Mouse (Mus musculus) activated CD4-positive, CD25-positive, alpha-beta regulatory T cell, adult 4 months (primary cell): ENCODE results near the gene Nxph3. TPM values are rescaled to one million over a fixed set of nuclear protein-coding genes. Genes with fewer than 3 reads are reported as not detected.
"Not testable (repeated sequence)": the region's sequence is repeated elsewhere in the genome, so short reads cannot be mapped to it uniquely, and the experiment has no call there.

Experiments
- ATAC-seq: one replicate; pipeline ENCODE4 v1.8.0; 2017
- polyA plus RNA-seq, 2 experiments: library from polyadenylated mRNA; unstranded; fragments of 100-300 nt; shearing (Covaris generic); gene quantifications; one replicate each; pipeline ENCODE4 v1.2.1; 2017

Gene Nxph3
- polyA plus RNA-seq, 2 experiments from 2014 or later: not detected

DNA sequence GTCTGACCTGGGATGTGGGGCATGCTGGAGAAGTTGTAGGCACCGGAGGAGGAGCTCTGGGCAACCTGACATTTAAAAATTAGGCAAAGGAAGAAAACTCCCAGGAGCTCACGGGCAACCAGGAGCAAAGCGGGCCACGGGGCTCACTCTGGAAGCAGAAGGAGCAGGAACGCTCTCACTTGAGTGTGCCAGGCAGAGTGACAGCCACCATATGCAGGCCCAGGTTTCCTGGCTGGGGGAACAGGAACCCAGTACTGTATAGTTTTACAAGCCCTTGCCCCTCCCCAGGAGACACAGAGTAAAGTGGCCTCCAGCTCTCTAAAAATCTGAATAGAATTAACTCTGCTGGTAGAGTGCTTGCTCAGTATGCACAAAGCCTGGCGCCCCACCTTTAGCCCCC is 2.8 kb upstream of the Nxph3 start:
- no peak for ATAC-seq

DNA sequence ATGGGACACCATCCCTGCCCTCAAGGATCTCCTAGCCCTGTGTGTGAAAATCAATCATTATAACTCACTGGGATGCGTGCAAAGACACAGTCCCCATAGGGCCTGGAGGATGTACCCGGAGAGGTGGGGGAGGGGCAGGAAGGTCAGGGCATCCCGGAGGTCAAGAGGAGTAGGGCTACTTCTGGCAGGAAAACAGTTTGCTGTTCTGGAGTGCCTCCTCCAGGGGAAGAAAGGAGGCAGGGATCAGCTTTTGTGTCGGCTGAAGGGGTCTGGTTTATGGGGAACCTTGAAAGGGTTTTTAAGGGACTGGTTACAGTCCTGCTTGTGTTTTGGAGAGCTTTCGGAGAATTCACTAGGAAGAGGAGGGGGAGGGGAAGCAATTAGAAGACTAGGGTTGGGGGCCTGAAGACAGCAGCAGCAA is 2.1 kb upstream of the Nxph3 start:
- ATAC-seq: no peak

DNA sequence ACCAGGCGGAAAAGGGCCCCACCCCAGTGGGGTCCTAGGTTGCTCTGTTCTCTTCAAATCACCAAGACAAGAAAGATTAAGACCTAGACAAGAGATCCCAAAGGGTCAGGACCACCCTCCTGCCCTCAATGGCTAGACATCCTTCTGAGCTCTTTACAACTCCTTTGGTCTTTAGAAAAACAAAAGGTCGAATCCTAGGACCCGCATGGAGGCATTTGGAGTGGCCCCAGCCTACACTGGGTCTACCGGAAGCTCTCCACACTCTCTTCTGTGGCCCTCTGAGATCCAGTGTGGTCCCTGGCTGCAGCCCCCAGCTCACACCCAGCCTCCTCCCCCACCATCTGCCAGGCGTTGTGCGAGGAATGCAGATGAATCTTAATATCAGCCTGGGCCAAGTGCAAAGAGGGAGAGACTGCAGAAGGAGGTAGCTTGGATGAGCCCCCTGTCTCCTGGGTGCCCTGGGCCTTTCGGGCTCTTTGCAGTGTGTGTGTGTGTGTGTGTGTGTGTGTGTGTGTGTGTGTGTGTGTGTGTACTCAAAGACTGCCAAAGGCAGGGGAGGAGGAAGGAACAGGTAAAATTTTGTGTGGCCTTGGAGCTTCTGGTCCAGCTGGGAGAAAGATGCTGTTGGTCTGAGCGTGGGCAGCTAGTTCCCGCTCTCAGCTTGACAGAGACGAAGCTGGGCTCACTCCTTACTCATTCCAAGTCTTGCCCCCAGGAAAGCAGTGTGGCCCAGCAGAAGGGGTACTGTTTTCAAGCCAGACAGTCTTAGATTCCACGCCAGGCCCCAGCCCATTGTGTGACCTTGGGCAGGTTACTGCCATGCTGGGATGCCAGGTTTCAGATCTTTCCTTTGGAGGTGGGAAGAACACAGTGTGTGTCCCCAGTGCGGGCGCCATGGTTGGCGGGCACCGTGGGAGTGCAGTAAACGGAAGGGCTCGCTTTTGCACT is 1.3 kb upstream of the Nxph3 start:
- no peak for ATAC-seq

DNA sequence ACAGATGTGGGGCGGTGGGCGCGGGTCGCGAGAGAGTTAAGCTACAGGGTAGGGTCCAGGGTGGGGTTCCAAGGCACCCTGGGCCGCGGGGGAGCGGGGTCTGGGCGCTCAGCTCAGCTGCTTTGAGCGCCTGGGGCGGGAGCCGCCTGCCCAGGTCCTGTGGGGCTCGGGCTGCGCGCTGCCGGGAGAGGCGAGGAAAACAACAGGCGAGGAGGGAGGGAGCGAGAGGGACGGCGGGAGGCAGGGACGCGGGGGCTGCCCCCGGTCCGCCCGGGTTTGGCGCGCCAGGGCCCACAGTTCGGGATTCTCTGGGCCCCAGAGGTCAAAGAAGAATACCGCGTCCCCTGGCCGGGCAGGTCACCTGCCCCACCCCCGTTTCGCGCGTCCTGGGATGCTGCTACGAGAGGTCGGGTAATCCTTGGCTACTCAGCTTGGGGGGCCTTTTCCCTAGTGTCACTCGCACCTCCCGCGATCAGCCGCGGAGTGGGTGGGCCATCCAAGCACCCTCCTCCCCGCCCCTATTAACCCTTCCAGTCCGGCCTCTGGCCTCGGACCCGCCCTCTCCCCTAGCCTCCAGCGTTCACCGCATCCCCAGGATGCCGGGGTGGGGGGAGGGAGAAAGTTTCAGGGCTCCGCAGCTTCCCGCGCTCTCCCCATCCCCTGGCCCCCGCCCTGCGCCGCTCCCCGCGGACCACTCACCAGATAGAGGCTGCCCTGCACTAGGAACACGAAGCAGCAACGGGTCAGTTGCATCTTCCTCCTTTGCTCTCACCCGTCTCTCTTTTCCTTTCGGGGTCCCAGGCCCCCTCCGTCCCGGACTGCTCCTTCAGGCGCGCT is 691 bp downstream of the Nxph3 start:
- no peak for ATAC-seq

DNA sequence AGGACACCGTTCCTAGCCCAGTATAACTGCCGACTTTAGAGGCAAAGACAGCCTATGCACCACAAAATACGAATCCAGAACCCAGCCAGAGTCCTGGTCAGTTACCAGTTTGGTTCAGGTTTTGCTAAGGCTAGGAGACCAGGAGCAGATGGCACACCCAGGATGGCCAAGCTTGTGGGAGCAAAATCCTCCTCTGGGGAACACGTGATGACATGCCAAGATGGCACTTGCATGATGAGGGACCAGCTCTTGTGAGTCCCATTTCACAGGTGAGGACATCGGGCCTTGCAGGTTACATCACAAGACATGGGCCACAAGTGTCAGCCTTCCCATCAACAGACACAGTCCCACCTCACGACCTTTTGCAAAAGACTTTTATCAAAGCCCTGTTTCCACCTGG is 2.0 kb downstream of the Nxph3 start:
- no peak for ATAC-seq

DNA sequence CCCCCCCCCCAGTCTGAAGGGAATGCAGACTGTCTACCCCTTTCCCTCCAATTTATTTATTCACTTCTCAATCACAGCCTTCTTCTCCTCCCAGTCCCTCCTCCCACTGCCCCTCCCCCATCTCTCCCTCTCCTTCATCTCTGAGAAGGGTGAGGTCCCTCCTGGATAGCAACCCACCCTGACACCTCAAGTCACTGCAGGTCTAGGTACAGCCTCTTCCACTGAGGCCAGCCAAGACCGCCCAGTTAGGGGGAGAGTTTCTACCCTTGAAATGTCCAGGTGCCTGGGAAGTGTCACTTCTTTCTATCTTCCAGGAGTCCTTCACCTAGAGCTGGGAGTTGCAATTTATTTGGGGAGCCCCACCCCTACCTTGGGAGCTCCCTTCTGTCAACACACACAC is 2.5 kb downstream of the Nxph3 start:
- no peak for ATAC-seq

DNA sequence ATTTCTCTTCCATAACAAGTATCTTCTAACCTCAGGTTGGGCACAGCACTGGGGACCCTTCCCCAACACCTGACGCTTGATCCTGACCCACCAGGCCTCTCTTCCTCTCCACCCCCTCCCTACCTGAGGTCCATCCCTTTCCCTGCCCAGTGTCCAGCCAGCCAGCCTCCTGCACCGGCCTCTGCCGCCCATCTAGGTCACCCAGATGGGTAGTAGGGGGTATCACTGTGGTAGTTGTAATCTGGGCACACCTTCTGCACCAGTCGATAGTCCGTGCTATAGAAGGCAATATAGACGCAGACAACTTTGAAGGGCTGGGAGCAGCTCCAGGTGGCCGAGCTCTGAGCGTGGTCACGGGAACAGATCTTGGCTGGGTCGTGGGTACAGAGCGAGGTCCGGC is 3.7 kb downstream of the Nxph3 start:
- ATAC-seq: no peak

DNA sequence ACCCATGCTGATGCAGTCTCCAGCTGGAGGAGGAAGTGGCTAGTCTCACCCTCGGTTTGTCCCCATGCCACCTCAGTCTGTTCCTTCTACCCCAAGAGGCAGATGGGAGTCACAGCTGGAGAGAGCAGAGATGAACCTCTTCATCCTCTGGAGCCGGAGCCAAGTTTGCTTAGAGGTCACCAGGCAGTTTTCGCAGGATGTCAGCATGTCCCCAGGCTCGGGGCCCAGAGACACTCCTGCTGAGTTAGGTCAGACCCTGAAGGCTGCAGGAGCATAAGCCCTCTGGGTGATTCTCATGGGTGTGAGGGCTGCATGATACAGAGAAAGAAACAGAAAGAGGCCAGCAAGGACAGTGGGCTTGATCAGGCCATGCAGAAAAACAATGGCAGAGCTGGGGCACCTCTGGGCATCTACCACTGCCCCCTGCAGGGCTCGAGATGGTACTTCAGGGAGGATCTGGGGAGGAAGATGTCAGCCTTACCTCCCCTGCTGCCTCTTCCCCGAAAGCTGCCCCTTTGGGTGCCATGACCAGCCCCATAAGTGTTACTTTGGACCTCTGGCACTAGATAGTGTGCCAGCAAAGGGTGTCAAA is 5.1 kb downstream of the Nxph3 start:
- no peak for ATAC-seq

DNA sequence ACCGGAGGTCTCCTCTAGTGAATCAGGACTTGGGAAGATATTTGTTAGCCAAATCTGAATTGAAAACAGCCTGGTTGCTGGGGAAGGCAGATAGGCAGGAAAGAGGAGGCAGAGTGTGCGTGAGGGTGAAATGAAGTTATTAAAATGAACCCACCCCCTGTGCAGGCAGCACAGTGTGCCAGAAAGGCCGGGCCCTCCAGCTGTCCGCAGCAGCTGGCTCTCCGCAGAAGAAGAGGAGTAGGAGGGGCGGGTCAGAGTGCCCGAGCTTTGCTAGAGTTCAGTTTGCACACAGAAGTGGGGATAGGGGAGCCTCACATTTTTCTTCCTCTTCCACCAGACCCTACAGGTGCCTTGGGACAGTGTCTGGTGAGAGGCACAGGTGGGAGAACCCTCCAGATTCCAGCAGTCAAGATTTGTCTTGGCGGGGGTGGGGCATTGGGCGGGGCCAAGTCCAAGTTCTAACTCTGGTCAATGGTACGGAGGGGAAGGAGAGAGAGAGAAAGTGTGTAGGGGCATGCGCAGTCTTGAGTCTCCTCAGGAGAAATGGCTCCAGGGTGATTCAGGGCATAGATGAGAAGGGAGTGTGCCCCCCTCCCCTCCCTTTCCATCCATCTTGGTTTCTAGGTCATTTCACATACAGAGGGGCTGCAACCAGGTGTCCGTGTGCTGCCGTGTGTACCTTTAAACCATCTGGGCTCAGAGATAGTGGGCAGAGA is 6.0 kb downstream of the Nxph3 start:
- ATAC-seq: no peak

DNA sequence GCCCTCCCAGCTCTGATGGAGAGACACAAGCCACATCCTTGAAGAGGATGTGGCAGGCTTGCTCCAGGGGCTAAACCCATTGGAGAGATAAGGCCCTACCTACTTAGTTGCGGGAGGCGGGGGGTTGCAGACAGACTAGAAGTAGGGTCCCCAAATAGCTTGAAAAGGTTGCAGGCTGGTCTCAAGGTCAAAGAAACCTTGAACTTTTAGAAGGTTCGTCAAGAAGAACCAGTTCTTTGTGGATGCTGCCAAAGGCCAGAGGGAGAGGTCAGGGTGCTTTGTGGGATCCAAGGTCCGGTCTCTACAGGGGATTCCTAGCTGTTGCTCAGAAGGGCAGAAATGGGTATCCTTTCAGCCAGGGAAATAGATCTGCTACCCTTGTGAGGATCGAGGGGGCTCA is 6.6 kb downstream of the Nxph3 start:
- ATAC-seq: no peak

DNA sequence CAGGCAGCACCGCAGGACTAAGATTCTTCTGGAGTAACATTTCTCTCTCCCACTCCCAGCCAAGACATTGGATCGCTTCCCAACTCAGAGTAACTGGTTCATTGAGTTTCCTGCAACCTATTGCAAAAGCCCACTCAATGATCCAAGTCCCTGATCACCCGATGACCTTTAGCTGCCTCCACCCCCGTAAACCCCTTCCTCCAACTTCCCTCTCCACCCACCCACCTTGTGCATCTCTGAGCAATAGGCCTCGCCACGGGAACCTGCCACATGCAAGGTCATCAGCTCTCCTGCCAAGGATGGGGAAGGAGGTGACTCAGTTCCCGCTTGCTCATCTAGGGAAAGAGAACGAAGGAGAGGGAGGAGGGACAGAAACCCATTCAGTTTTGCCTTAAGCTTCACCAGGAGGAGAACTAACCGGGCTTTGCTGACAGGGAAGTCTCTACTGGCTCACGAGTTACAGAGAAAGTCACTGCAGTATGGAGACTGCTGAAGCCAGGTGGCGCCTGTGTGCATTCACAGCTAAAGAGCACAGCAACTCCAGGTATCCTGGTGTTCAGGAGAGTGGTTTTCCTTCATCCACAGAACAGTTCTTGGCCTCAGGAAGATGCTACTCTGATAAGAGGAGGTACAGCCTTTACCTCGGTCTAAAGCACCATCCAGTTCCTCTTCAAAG is 7.2 kb downstream of the Nxph3 start:
- no peak for ATAC-seq

DNA sequence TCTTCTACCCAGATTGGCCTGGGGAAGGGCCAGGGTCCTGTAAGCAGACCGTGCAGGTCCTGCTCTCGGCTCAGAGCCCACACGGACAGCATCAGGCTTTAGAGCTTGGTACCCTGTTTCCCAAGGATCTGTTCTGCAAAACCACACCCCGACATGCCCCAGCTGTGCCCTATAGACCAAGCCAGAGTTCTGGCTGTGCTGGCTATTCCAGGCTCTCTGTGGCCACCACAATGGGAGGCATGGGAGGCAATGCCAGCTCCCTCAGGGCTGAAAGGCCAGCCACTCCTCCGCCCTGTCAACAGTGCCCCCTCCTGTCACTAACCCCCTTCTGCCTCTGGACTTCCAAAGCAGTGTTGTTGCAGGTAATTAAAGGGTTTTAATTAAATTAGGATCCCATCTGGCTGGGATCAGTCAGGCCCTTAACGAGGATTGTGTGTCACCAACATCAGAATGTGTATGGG is 10.1 kb downstream of the Nxph3 start:
- ATAC-seq: no peak

DNA sequence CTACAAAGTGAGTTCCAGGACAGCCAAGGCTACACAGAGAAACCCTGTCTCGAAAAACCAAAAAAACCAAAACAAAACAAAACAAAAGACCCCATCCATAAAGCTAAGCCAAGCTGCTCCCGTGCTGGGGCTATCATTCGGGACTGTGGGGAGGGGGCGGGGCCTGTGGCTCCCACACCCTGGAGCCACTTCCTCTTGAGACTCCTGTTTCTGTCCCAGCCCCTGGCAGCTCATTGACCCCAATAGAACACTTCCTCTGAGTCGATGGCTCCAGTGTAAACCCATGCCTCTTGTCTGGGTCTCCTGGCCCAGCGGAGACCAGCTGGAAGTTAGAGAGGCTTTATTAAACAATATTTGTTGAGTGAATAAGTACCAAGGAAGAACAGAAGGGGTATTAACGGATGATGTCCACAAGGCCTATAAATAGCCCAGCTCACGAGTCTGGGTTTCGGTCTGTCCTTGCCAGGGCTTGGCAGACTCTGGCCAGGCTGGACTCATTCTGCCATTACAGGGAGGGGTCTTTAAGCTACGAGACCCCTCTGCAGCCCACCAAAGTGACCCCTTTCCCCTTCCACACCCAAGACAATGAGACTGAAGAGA is 10.7 kb downstream of the Nxph3 start:
- ATAC-seq: no peak

DNA sequence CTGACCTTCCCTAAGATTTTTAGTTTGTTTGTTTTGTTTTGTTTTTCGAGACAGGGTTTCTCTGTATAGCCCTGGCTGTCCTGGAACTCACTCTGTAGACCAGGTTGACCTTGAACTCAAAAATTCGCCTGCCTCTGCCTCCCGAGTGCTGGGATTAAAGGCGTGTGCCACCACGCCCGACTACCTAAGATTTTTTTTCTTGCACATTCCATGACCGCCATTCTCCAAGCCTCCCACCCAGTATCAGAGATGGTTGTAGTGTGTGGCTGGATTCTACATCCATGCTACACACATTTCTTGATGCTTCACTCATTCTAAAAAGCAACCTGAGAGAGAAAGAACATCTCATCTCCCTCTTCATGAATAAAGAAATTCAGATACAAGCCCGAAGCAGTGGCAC is 12.5 kb downstream of the Nxph3 start:
- ATAC-seq: not testable (repeated sequence)

DNA sequence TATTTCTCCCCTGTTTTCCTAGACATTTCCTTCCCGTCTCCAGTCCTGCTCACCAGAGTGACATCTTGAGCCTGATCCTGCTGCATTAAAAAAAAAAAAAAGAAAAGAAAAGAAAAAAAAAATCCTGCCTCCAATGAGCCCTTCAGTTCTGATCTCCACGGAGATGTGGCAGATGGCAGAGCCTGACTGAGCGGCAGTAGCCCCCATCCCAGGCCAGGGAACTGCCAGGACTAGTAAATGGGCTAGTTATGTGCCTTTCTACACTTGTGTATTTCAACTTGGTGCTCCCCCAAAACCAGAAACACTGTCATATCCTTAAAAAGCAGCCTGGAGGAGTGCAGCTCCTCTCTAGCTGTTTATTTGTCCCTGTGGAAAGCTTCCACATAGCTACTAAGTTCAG is 13.5 kb downstream of the Nxph3 start:
- no peak for ATAC-seq

DNA sequence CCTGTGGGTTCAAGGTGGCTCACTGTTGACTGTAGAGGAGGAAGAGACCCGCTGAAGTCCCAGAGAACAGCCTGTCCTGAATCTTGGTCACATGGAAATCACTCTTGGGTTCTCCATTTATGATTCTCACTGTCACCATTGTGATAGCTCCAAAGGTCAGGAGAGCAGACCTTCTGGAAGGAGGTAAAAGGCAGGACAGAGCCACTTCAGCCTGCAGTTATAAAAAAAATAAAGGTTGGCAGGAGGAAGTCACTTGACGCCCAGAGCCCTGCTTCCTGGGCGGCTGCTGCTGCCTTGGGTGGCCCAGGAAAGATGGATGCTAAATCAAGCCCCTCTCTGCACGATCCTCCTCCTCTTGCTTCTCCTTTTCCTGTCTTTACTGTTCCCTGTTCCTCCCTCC is 14.0 kb downstream of the Nxph3 start:
- ATAC-seq: no peak

DNA sequence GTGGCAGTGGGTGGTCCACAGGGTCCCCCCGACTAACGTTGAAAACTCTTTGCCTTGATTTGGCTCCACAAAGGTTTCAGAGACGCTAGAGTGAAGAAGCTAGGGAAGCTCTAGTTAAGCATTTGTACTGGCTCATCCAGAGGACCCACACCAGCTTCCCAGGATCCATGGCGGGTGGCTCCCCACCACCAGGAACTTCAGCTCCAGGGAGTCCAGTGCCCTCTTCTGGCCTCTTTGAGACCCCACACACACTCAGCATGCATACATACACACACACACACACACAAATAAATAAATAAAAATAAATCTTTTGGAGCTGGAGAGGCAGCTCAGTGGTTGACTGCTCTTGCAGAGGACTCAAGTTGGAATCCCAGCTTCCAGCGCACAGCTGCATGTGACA is 16.4 kb downstream of the Nxph3 start:
- no peak for ATAC-seq

DNA sequence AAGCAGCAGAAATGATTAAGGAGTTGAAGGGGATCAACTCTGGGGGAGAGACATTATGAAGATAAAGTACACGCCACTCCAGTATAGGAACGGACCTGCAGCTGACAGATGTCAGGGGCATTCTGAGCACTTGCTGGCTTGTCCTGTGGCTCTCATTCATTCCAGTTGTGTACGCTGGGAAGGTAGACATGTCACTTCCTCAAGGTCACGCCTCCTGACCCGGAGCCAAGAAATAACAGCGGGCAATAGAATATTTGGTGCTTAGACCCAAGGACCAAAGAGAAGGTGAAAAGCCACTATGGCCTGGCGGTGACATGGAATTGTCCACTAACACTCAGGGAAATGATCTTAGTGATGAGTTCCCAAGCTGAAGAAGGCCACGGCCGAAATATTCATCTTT is 18.5 kb downstream of the Nxph3 start:
- no peak for ATAC-seq

DNA sequence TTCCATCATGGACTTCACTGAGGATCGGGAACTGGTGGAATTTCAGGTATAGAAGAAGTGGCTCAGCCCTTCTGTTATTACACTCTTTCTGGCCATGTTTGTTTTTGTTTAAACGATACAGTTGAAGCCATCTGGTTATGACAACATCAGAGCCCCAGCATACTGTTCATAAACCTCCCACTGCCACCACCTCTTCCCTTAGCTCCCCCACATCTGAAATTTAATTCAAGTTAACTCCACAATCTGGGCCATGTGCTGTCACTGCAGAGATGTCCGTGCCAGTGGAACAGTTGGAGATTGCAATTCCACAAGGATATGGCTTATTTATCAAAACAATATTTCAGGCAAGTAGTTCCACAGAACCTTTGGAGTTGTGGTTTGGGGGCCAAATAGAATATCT is 20.0 kb downstream of the Nxph3 start:
- no peak for ATAC-seq

DNA sequence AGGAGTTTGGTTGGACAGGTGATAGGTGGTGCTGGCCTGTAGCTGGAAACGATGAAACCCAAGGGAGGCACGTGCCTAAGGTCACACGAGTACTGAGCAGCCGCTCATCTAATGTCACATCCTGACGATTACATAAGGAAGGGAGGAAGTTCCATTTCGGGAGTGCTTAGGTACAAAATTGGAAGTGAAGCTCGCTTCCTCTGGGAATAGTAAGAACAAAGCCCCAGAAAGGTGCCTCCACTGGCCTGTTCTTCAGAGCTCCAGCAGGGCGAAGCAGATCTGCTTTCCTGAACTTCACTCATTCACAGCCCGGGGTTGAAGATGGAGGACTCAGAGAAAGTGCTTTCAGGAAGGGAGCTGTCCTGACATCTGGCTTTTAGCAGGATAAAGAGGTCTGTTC is 20.4 kb downstream of the Nxph3 start:
- no peak for ATAC-seq

DNA sequence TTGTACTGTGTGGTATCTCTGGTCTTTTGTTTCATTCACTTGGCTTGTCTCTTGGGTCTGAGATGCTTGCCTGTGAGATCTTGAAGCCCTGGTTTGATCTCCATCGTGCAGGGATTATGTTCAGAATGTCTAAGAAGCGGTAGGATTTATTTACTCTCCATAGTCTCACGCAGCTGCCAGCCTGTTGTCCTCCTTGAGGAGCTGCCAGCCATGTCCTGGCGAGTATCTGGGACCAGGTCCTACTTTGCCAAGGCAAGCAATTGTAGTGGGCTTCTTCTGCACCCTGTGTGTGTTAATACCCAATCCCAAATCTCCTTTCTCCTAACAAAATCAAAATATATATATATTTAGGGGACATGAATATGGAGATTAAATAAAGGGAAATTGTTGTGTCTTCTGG is 21.4 kb downstream of the Nxph3 start:
- ATAC-seq: no peak

DNA sequence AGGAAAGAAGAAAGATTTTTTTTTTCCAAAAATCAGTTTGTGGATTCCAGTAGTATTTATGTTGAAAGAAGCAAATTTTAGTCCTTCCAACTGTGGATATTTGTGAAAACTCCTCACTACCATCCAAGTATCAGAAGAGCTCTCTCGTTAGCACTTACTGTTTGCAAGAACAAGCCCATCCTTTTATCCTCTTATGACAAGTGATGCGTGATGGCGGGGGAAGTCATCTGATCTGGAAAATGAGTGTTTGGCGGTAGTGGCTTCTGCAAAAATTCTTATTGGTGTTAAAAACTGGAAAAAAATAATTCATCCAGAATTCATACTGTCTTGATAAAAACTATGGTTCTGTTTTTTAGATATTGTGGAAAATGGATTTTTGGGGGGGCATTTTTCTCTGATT is 22.1 kb downstream of the Nxph3 start:
- ATAC-seq: no peak
